Mouse (Mus musculus) liver, embryonic 15.5 days (tissue): ENCODE data around the gene Hps3. TPM values are rescaled to one million over a fixed set of nuclear protein-coding genes. Genes with fewer than 3 reads are reported as not detected.
"Not testable (repeated sequence)": the region's sequence is repeated elsewhere in the genome, so short reads cannot be mapped to it uniquely, and the experiment has no call there.

Experiments used
- ATAC-seq: fragments of 200-750 bp; cut with Nextera tagmentation; 2 replicates; pipeline ENCODE4 v1.8.0; 2017; ENCODE audit warnings: moderate number of reproducible peaks, mild to moderate bottlenecking, moderate library complexity; ENCODE audit not compliant: insufficient read depth
- H3K27ac ChIP-seq: fragments of 300-500 bp; sonication (generic); replicated peaks from 2 replicates; pipeline ENCODE4 v1.5.1; 2015; ENCODE audit warnings: mild to moderate bottlenecking, inconsistent platforms
- H3K27me3 ChIP-seq: fragments of 300-500 bp; sonication (generic); 2 replicates; pipeline ENCODE4 v1.6.1; 2015; ENCODE audit warnings: mild to moderate bottlenecking, inconsistent platforms
- H3K36me3 ChIP-seq: fragments of 300-500 bp; sonication (generic); replicated peaks from 2 replicates; pipeline ENCODE4 v1.6.1; 2015; ENCODE audit warnings: moderate library complexity, mild to moderate bottlenecking, inconsistent platforms
- H3K4me1 ChIP-seq: fragments of 300-500 bp; sonication (generic); replicated peaks from 2 replicates; pipeline ENCODE4 v1.6.1; 2015; ENCODE audit warnings: inconsistent platforms
- H3K4me2 ChIP-seq: fragments of 300-500 bp; sonication (generic); 2 replicates; pipeline ENCODE4 v1.6.1; 2015; ENCODE audit warnings: moderate library complexity, mild to moderate bottlenecking, inconsistent platforms
- H3K4me3 ChIP-seq: fragments of 300-500 bp; sonication (generic); replicated peaks from 2 replicates; pipeline ENCODE4 v1.5.1; 2015; ENCODE audit warnings: mild to moderate bottlenecking, inconsistent platforms
- H3K9ac ChIP-seq: fragments of 300-500 bp; sonication (generic); 2 replicates; pipeline ENCODE4 v1.6.1; 2015; ENCODE audit warnings: moderate library complexity, mild to moderate bottlenecking, inconsistent platforms
- H3K9me3 ChIP-seq: fragments of 300-500 bp; sonication (generic); replicated peaks from 2 replicates; pipeline ENCODE4 v1.6.1; 2016; ENCODE audit warnings: inconsistent platforms
- WGBS: fragments of 180-500 bp; shearing (Covaris S2); methylation state at CpG from one replicate; pipeline ENCODE4 v1.1.7; 2015; ENCODE audit warnings: mixed read lengths; ENCODE audit not compliant: insufficient replicate concordance; 5-methylcytosine and 5-hydroxymethylcytosine counted together
- polyA plus RNA-seq: library from polyadenylated mRNA; unstranded; fragments of >200 nt; fragmentation: Nextera tagmentation; extraction: Ambion mirVana; gene quantifications from 2 replicates; pipeline ENCODE4 v1.2.1, GENCODE M21; 2015

Hps3 gene
- polyA plus RNA-seq, 1 experiment from 2014 or later = 5.8 TPM

GRCm38 (mm10) chr3:19964625-19965188, 70.4 kb downstream of the Hps3 start:
- Histone ChIP-seq H3K4me1 (0 out of 2 replicates have a peak, but pooled peaks cover 5% of the 10 kb centered on the region), H3K27me3 (no peaks in the 10 kb centered on the region), H3K27ac (no peak overlapping the region), H3K4me2 (no peak overlapping the region), H3K4me3 (no peak overlapping the region), H3K9ac (no peak overlapping the region), H3K9me3 (no peaks in the 10 kb centered on the region), H3K36me3 (no peaks in the 10 kb centered on the region)
- WGBS = 57% methylated on average over 2 of the region's 2 CpGs
- no peak for ATAC-seq

GRCm38 (mm10) chr3:19962769-19963513, 72.2 kb downstream of the Hps3 start:
- no peak overlapping the region for H3K4me3 ChIP-seq
- H3K27me3 ChIP-seq = no peaks in the 10 kb centered on the region
- H3K9ac ChIP-seq = no peak overlapping the region
- peak; percentile 72 for ATAC-seq
- peak overlapping the region; percentile 69 for H3K27ac ChIP-seq
- H3K4me1 ChIP-seq = 0 out of 2 replicates have a peak, but pooled peaks cover 5% of the 10 kb centered on the region
- H3K9me3 ChIP-seq = no peaks in the 10 kb centered on the region
- H3K4me2 ChIP-seq = no peak overlapping the region
- no peaks in the 10 kb centered on the region for H3K36me3 ChIP-seq
- WGBS = 37% methylated on average over 3 of the region's 3 CpGs

DNA sequence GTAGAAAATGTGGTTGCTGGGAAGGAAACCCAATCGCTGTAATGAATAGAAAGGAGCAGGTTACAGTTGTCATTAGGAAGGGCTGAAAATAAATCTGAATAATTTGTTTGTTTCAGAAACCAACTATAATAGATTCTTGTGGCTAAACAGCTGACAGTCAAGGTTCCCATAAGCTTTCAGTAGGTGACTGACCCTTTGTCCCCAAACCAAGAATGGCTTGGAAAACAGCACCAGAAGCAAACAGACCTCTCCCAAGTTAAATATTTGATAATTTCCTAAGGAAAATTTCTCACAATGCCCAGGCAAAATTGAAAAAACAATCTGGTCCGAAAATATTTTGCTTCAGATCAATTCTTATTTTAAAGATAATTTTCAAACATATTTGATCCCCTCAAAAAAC, 73.8 kb downstream of the Hps3 start:
- no peaks in the 10 kb centered on the region for H3K27me3 ChIP-seq
- H3K27ac ChIP-seq = no peak overlapping the region
- ATAC-seq = no peak
- no peak overlapping the region for H3K4me2 ChIP-seq
- 0 out of 2 replicates have a peak, but pooled peaks cover 5% of the 10 kb centered on the region for H3K4me1 ChIP-seq
- no peaks in the 10 kb centered on the region for H3K36me3 ChIP-seq
- no peak overlapping the region for H3K9ac ChIP-seq
- 49% methylated on average over 2 of the region's 2 CpGs for WGBS
- no peaks in the 10 kb centered on the region for H3K9me3 ChIP-seq
- no peak overlapping the region for H3K4me3 ChIP-seq

DNA sequence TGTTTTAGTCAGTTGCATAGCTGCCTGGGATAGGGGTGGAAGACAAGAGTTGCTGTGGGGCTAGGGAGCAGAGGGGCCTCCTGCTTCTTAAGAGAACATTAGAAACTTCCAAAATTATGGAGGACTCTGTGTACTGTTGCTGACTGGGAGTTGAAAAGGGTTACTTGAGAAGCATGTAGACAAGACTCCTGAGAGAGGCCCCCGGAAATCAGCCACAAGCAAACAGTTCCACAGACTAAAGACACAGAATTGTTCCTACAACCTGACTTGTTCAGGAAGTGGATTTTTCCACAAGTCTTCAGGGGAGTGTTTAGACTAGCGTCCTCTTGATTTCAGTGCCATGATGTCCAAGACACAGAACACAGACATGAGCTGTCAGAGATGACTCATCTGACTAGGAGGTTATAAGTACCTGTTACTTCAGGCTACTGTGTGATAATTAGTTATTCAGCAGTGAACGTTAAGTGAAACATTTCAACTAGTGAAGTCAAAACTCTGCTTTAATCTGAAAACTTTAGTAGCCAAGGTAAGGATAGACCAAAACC, 74.5 kb downstream of the Hps3 start:
- H3K4me3 ChIP-seq = no peak overlapping the region
- 0 out of 2 replicates have a peak, but pooled peaks cover 5% of the 10 kb centered on the region for H3K4me1 ChIP-seq
- H3K9ac ChIP-seq = no peak overlapping the region
- ATAC-seq = no peak
- no peak overlapping the region; the same call in 1 of the 2 replicates for H3K27ac ChIP-seq
- no peaks in the 10 kb centered on the region for H3K36me3 ChIP-seq
- WGBS = 46% methylated on average over 3 of the region's 3 CpGs
- H3K9me3 ChIP-seq = no peaks in the 10 kb centered on the region
- no peak overlapping the region for H3K4me2 ChIP-seq
- no peaks in the 10 kb centered on the region for H3K27me3 ChIP-seq

DNA sequence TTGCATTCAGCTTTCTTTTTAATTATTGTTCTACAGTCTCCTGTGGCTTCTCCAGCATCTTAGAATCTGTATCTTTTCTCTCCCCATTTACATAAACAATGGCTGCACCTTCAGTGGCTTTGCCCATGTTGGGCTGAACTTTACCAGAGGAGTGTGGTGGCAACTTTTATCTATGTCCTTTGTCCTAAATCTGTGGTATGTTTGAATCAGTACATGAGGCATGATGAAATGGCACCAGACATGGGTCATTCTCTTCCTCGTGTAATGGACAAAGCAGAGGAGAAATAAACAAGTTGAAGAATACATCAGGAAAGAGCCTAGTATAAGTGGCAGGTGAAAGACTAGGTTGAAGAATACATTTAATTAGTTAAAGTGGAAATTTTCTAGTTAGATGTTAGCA, 76.1 kb downstream of the Hps3 start:
- Histone ChIP-seq H3K4me2 (0 out of 2 replicates have a peak overlapping the region, but pooled peaks have one; percentile 13), H3K9ac (no peak overlapping the region), H3K4me3 (no peak overlapping the region), H3K27ac (no peak overlapping the region), H3K36me3 (no peaks in the 10 kb centered on the region), H3K9me3 (no peaks in the 10 kb centered on the region), H3K4me1 (peaks cover 14% of the 10 kb centered on the region; the same call in 1 of the 2 replicates), H3K27me3 (no peaks in the 10 kb centered on the region)
- no peak for ATAC-seq
- WGBS = 38% methylated on average over 1 of the region's 1 CpGs

- Histone ChIP-seq H3K4me3 (no peak overlapping the region), H3K9me3 (no peaks in the 10 kb centered on the region), H3K36me3 (no peaks in the 10 kb centered on the region), H3K27me3 (no peaks in the 10 kb centered on the region), H3K4me2 (no peak overlapping the region), H3K4me1 (peaks cover 14% of the 10 kb centered on the region; the same call in 1 of the 2 replicates), H3K9ac (no peak overlapping the region), H3K27ac (no peak overlapping the region)
- no peak for ATAC-seq
Measured at GRCm38 (mm10) chr3:19958031-19958430, 77.1 kb downstream of the Hps3 start.

GRCm38 (mm10) chr3:19956885-19957284, 78.2 kb downstream of the Hps3 start, which contains the start of gene Cp:
Gene Cp, plus strand, starts transcription at chr3:19957054.
- Histone ChIP-seq H3K27ac (no peak within 1 kb of the TSS), H3K4me3 (no peak within 1 kb of the TSS; the same call in 1 of the 2 replicates), H3K4me1 (peaks cover 10% of the 10 kb centered on the region; the same call in 1 of the 2 replicates), H3K36me3 (no peaks in the 10 kb centered on the region), H3K9me3 (no peaks in the 10 kb centered on the region), H3K4me2 (no peak within 1 kb of the TSS), H3K9ac (no peak within 1 kb of the TSS), H3K27me3 (no peaks in the 10 kb centered on the region)
- 51% methylated on average over 5 of the region's 5 CpGs for WGBS
- no peak for ATAC-seq

GRCm38 (mm10) chr3:19953865-19954264, 81.2 kb downstream of the Hps3 start:
- Histone ChIP-seq H3K9ac (no peak overlapping the region), H3K4me1 (peaks cover 9% of the 10 kb centered on the region; the same call in 1 of the 2 replicates), H3K36me3 (no peaks in the 10 kb centered on the region), H3K27me3 (no peaks in the 10 kb centered on the region), H3K4me3 (no peak overlapping the region), H3K9me3 (no peaks in the 10 kb centered on the region), H3K4me2 (no peak overlapping the region), H3K27ac (peak overlapping the region; percentile 67; the same call in 1 of the 2 replicates)
- ATAC-seq = peak; percentile 93
- 33% methylated on average over 3 of the region's 3 CpGs for WGBS

DNA sequence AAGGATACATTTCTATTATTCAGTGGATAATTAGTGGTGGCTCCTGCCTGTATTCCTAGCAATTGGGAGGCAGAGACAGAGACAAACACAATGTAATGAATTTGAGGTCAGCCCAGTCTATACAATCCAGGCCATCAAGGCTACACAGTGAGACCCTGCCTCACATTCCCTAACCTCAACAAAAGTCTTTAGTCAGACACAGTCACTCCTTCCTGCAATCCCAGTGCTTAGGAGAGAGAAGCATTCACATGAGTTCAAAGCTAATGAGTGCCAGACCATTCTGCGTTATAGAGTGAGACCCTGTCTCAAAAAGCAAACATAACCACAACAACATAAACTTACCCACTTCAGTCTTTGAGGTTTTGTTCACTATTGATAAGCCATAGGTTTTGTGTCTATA, 81.7 kb downstream of the Hps3 start:
- H3K9ac ChIP-seq = no peak overlapping the region
- no peaks in the 10 kb centered on the region for H3K36me3 ChIP-seq
- no peak for ATAC-seq
- peak overlapping the region; percentile 67 for H3K27ac ChIP-seq
- no peak overlapping the region for H3K4me2 ChIP-seq
- no peaks in the 10 kb centered on the region for H3K9me3 ChIP-seq
- H3K4me1 ChIP-seq = peaks cover 9% of the 10 kb centered on the region; the same call in 1 of the 2 replicates
- H3K27me3 ChIP-seq = no peaks in the 10 kb centered on the region
- WGBS = 70% methylated on average over 1 of the region's 1 CpGs
- H3K4me3 ChIP-seq = no peak overlapping the region

DNA sequence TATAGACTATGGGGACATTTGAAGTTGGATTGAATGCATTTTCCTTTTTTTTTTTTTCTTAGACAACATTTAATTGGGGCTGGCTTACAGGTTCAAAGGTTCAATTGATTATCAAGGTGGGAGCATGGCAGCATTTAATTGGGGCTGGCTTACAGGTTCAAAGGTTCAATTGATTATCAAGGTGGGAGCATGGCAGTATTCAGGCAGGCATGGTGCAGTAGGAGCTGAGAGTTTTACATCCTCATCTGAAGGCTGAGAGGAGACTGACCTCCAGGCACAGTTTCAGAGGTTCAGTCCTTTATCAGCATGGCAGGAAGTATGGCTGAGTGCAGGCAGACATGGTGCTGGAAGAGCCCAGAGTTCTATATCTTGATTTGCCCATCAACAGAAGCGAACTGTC, 85.7 kb downstream of the Hps3 start:
- not testable (repeated sequence) for H3K4me1 ChIP-seq, H3K4me3 ChIP-seq, H3K9me3 ChIP-seq, H3K36me3 ChIP-seq, ATAC-seq, H3K27me3 ChIP-seq, H3K4me2 ChIP-seq, H3K27ac ChIP-seq, H3K9ac ChIP-seq
- 39% methylated on average over 1 of the region's 1 CpGs for WGBS

- H3K27me3 ChIP-seq = no peaks in the 10 kb centered on the region
- H3K4me2 ChIP-seq = no peak overlapping the region
- H3K4me1 ChIP-seq = no peaks in the 10 kb centered on the region
- H3K9me3 ChIP-seq = no peaks in the 10 kb centered on the region
- ATAC-seq = no peak
- H3K36me3 ChIP-seq = no peaks in the 10 kb centered on the region
- no peak overlapping the region for H3K9ac ChIP-seq
- no peak overlapping the region for H3K4me3 ChIP-seq
- H3K27ac ChIP-seq = no peak overlapping the region
Measured at GRCm38 (mm10) chr3:19948552-19948951, 86.6 kb downstream of the Hps3 start.
